Mouse (Mus musculus): ENCODE results near the gene Ankrd52.

DNA sequence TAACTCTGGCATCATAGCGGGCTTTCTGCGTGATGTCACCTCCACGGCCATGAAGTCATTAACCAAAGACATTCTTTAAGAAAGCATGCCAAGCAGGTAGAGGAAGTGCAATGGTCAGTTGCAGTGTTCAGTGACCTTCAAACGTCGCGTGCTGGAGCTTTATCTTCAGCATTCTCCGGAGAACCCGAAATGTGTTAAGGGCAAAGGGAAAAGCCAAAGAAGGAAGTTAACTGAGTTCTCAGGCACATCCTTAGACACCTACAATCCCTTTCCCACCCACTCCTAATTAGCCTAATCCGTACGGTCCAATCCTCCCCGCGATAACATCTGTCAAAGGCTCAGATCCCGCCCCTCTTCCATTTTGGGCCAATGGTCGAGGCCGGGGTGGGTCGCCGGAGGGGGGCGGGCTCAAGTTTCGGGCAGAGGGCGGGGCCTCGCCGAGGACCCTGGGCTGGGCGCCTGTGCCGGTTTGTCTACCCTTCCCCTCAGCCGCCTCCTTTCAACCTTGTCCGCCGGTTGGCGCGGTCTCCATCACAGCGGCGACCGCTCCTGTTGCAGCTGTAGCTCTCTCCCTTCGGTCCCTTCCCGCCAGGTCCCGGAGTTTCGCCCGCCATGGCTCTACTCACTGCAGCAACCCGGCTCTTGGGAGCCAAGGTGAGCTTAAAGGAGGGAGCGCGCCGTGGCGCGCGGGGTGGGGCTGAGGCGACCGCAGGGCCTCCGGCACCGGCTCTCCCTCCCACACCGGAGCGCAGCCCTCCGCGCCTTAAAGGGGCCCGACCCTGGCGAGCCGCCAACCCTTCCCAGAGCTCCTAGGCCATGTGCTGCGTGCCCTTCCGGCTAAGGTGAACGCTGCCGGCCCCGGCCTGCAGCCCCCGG is 39.4 kb upstream of the Ankrd52 start, which contains the start of gene Cs:
- TF ChIP-seq EP300 (IDR thresholded peaks at IDR 0.05; ENCODE audit: insufficient read depth, low read depth, low read length) (peak; percentile 64; the same call in 1 of the 2 replicates), POLR2A (IDR thresholded peaks at IDR 0.05; ENCODE audit: insufficient read depth, low read depth, low read length) (peak; percentile 71)

Data from heart, adult 2 months (tissue).